Mouse (Mus musculus) layer of hippocampus, adult 2 months (tissue): ENCODE measurements around the gene Plekhg5. TPM values are rescaled to one million over a fixed set of nuclear protein-coding genes. Genes with fewer than 3 reads are reported as not detected.
A peak's percentile ranks its signal among the peaks of the same experiment; 100 is the strongest.
"Not testable (repeated sequence)": the region's sequence is repeated elsewhere in the genome, so short reads cannot be mapped to it uniquely, and the experiment has no call there.

Source experiments
- DNase-seq, 2 experiments: peaks; one replicate each; pipeline ENCODE4 v3.0.0; 2022; ENCODE audit warnings: low spot score in 2 of 2
- H3K27ac ChIP-seq: fragments of 200-600 bp; 2 replicates; pipeline ENCODE4 v1.8.1; 2022
- H3K4me3 ChIP-seq: fragments of 200-600 bp; 2 replicates; pipeline ENCODE4 v1.8.1; 2022; ENCODE audit warnings: mild to moderate bottlenecking
- CTCF ChIP-seq: fragments of 200-600 bp; conservative IDR thresholded peaks from 2 replicates; pipeline ENCODE4 v1.8.1; 2022; ENCODE audit warnings: antibody characterized with exemption, mild to moderate bottlenecking, moderate library complexity
- long read RNA-seq, 2 experiments: library from polyadenylated mRNA; stranded (forward); transcript quantifications; one replicate each; pipeline ENCODE4 v2.0.0; 2021; ENCODE audit warnings: borderline mapping rate in 2 of 2
- total RNA-seq, 2 experiments: library from RNA; stranded (reverse); gene quantifications; 2 replicates each; pipeline ENCODE4 v1.2.3; 2021

The Plekhg5 gene
- total RNA-seq: 100 to 1,000 TPM; 163 to 164 TPM
- long read RNA-seq, experiment 1, transcript Plekhg5-203 (22 exons, 3,933 nt): minor isoform, 7 of 137 reads
- long read RNA-seq, experiment 1, transcript Plekhg5-204 (22 exons, 3,818 nt): major isoform, 71 of 137 reads
- long read RNA-seq, experiment 1, partial matches to known transcripts: 17 of 137 reads
- long read RNA-seq, experiment 1, other reads (novel, unspliced or antisense): 39 of 137 reads
- long read RNA-seq, experiment 2, transcript Plekhg5-203 (22 exons, 3,933 nt): minor isoform, 20 of 186 reads
- long read RNA-seq, experiment 2, transcript Plekhg5-204 (22 exons, 3,818 nt): major isoform, 83 of 186 reads
- long read RNA-seq, experiment 2, partial matches to known transcripts: 45 of 186 reads
- long read RNA-seq, experiment 2, other reads (novel, unspliced or antisense): 36 of 186 reads

DNA sequence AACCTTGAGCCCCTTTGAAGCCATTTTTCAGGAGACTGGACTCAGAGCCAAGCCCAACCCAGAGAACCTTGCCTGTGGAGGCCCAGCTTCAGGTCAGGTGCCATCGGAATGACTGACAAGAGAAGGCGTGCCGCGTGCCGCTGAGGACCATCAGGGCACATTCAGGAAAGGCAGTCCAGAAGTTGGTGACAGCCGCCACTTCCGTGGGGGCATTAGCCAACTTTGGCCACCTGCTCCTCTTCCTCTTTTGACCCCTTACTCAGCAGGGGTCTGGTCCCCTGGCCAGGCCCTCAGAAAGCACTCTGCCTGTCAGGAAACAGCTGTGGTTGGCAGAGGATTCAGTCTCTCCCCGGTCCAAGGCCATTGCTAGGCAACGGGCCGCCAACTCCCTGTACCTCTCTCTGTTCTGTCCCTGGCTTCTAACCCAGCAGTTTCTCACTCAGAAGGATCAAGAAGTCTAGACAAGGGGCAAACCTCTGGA is at the start of gene Plekhg5:
Gene Plekhg5 (plus strand): TSS at position 378 of the 481 bp plus-strand sequence.
- Histone ChIP-seq H3K27ac (peak within 1 kb of the TSS; percentile 76), H3K4me3 (peak within 1 kb of the TSS; percentile 45)
- no peak for DNase-seq
- no peak for TF ChIP-seq CTCF

GRCm38 (mm10) chr4:152022506-152022905 is 49.8 kb upstream of the Plekhg5 start:
- Histone ChIP-seq H3K4me3 (no peak overlapping the region), H3K27ac (no peak overlapping the region)
- TF ChIP-seq CTCF: no peak
- DNase-seq: no peak

DNA sequence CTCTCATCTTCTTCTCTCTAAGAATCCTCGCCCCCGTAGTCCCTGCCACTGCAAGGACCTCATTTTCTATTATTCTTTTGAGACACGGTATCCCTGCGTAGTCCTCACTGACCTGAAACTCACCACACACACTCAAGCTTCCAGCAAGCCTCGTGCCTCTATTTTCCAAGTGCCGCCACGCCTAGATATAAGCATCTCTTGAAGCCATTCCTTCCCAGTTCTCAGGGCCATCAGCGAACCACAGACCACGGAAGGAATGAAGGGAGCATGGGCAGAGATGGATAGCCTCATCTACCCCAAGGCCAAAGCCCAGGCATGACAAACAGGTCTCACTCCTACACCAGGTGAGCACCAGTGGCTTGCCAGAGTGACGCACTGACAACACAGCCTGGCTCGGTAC is 47.8 kb upstream of the Plekhg5 start:
- DNase-seq: no peak
- no peak for TF ChIP-seq CTCF
- Histone ChIP-seq H3K27ac (no peak overlapping the region), H3K4me3 (no peak overlapping the region)

- peak overlapping the region; percentile 85 for H3K4me3 ChIP-seq
- H3K27ac ChIP-seq: peak overlapping the region; percentile 92
- DNase-seq: peak in 1 of 2 experiments; percentile 30
- TF ChIP-seq CTCF: no peak
Observed at GRCm38 (mm10) chr4:152026751-152027508, 45.4 kb upstream of the Plekhg5 start.

DNA sequence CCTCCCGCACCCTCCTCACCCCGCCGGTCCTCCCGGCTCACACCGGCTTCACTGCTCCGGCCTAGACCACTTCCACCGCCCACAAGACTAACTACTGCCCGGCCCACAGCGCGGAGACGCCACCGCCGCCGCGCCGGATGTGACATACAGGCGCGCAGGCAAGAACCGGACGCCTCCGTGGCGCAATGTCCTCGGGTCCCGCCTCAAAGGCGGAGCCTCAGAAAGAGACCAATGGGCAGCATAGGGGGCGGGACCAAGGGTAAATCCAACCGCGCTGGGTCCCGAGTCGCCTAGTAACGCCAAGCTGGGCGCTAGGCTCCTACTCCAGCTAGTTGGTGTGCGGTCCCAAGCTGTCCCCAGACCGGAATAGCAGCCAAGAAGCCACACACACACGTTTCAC is 44.8 kb upstream of the Plekhg5 start, which contains the start of gene Zbtb48:
Gene Zbtb48 (minus strand): TSS at position 148 of the 400 bp plus-strand sequence.
- peak; percentile 96 to 98 for DNase-seq
- Histone ChIP-seq H3K4me3 (peak within 1 kb of the TSS; percentile 85), H3K27ac (peak within 1 kb of the TSS; percentile 92)
- TF ChIP-seq CTCF: no peak

- Histone ChIP-seq H3K27ac (no peak overlapping the region), H3K4me3 (peak overlapping the region; percentile 85)
- TF ChIP-seq CTCF: no peak
- DNase-seq: no peak
Observed at GRCm38 (mm10) chr4:152028456-152028855, 43.8 kb upstream of the Plekhg5 start.

DNA sequence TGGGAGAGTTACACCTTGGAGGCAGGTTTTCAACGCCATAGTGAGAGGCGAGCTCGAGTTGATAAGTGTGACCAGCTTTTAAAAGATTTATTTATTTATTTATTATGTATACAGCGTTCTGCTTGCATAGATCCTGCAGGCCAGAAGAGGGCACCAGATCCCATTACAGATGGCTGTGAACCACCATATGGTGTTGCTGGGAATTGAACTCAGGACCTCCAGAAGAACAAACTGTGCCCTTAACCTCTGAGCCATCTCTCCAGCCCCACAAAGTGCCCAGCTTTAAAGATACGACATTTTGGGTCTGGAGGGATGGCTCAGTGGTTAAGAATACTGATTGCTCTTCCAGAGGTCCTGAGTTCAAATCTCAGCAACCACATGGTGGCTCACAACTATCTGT is 43.2 kb upstream of the Plekhg5 start:
- Histone ChIP-seq H3K4me3 (no peak overlapping the region; the same call in 1 of the 2 replicates), H3K27ac (no peak overlapping the region)
- peak; percentile 70 for TF ChIP-seq CTCF
- DNase-seq: no peak

- peak; percentile 54 for TF ChIP-seq CTCF
- H3K4me3 ChIP-seq: no peak overlapping the region; the same call in 1 of the 2 replicates
- no peak for DNase-seq
- no peak overlapping the region for H3K27ac ChIP-seq
Observed at GRCm38 (mm10) chr4:152029997-152030396, 42.3 kb upstream of the Plekhg5 start.

- no peak for DNase-seq
- Histone ChIP-seq H3K27ac (no peak overlapping the region), H3K4me3 (no peak overlapping the region)
Observed at GRCm38 (mm10) chr4:152032922-152033321, 39.4 kb upstream of the Plekhg5 start.

GRCm38 (mm10) chr4:152036464-152036863 is 35.8 kb upstream of the Plekhg5 start:
- not testable (repeated sequence) for DNase-seq, H3K4me3 ChIP-seq, H3K27ac ChIP-seq
- peak; percentile 56 for TF ChIP-seq CTCF

More at GRCm38 (mm10) chr4:152032922-152033321, 39.4 kb upstream of the Plekhg5 start:
- TF ChIP-seq CTCF: no peak

GRCm38 (mm10) chr4:152038225-152038984 is 33.9 kb upstream of the Plekhg5 start, which contains the start of gene Tas1r1:
Gene Tas1r1 (minus strand): TSS chr4:152038568.
- H3K27ac ChIP-seq: peak within 1 kb of the TSS; percentile 81
- no peak for DNase-seq
- peak within 1 kb of the TSS; percentile 96 for H3K4me3 ChIP-seq
- no peak for TF ChIP-seq CTCF

DNA sequence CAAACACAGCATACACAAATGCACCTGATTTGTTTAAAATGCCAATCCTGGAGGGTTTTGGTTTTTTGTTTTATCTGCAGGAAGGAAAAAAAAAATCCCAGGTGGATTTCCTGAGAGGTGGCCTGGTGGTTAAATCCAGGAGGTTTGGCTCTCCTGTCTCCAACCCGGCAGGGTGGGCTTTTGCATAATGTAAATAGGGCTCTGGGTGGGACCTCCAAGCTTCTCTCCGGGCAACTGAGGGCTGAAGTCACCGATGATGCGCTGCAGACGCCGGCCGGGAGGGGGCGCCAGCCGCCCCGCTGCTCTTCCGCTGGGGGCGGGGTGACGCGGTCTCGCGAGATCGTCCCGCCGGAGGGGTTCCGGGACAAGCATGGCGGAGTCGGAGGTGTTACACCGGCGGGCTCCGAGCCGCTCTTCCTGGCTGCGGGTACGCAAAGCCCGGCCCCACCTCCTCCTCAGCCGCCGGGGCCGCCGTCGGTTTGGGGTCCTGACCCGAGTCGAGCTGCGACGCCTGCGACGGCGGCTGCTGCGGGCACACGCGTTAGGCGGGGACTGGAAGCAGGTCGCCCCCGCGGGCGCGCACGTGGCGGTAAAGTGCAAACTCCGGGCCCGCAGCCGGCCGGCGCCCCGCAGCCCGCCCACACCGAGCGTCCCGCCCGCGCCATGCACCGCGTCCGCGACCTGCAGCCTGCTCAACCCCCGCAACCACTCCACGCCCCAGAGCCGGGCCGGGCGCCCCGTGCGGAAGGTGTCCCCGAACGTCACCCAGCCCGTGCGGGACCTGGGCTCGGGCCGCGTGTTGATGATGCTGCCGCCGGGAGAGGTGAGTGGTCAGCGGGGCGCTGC is 33.1 kb upstream of the Plekhg5 start, which contains the start of gene Nol9:
Gene Nol9 (plus strand): TSS at position 337 of the 846 bp plus-strand sequence.
- peak; percentile 87 to 96 for DNase-seq
- peak; percentile 99 for TF ChIP-seq CTCF
- Histone ChIP-seq H3K4me3 (peak within 1 kb of the TSS; percentile 96), H3K27ac (peak within 1 kb of the TSS; percentile 81)
